Mouse (Mus musculus) telencephalon, adult 2 months (tissue): ENCODE measurements at regions not wholly inside any gene's neighbourhood (a gene's known extent, or its start where the extent isn't known, plus 50 kb on each side); places are given as distances from the start of the nearest gene placed in this dataset.

Experiments
- DNase-seq: peaks from one replicate; pipeline ENCODE4 v3.0.0-alpha.2; 2011; ENCODE audit warnings: low read depth, low spot score

DNA sequence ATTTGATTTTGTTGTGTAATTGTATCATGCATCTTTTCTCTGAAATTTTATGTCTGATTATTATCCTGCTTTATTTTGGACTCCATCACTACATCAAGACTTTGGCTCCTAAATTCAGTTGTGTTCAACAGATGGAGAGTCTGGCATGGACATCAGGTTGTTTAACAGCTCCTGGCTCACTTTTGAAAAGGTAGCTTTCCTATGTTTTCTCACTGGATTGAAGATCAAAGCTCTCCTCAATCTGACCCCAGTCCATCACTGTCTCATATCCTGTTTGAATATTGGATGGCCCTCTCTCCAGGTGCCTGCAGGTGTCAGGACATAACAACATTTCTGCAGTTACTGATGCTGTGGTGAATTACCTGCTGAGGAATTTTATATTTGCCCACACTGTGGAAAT lies 265.8 kb upstream of the Cntnap2 start:
- no peak for DNase-seq

GRCm38 (mm10) chr6:44815362-44815761 lies 243.8 kb upstream of the Cntnap2 start:
- DNase-seq = peak; percentile 9

DNA sequence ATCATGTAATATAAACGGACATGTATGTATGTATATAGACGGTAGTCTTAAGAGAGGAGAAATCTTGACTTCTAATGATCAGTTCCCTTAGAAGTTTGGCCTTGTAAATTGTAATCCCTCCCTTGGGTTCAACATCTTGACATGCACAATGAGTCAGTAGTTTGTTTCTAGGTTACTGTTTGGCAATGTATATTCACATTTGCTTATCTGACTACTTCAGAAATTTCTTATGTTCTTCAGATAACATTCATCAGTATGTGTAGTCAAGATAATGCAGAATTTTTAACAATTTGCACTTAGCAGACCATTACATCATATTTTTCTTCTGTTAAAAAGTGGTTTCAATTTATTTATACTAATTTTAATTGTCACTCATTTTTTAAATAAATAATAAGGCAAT lies 215.0 kb upstream of the Cntnap2 start:
- no peak for DNase-seq

DNA sequence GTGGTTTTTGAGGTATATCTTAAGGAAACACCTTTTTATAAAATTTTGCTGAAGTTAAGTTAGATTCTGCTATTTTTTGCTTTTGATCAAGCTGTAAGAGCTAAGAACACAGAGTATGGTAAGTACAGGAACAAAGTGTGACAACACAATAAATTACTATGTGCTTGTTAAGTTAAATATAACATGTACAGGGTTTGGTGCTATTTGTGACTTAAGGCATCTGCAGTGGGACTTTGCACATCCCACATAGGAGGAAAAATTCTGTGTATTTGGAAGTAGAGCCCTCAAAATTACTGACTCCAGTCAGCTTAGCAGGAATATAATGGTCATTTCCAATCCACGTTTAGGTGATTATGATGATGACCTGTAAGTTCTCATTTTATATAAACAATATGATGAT lies 209.7 kb upstream of the Cntnap2 start:
- DNase-seq = peak; percentile 33

- peak; percentile 8 for DNase-seq
Measured at GRCm38 (mm10) chr6:44850829-44851228, 208.3 kb upstream of the Cntnap2 start.

GRCm38 (mm10) chr6:44900249-44900648 lies 158.9 kb upstream of the Cntnap2 start:
- no peak for DNase-seq
